Mouse (Mus musculus) forebrain, embryonic 13.5 days (tissue): Measurements from ENCODE around the gene Grm3. TPM values are rescaled to one million over a fixed set of nuclear protein-coding genes. Genes with fewer than 3 reads are reported as not detected.

Experiments
- ATAC-seq: fragments of 200-750 bp; cut with Nextera tagmentation; 2 replicates; pipeline ENCODE4 v1.8.0; 2017
- H3K27ac ChIP-seq: fragments of 300-500 bp; sonication (generic); 2 replicates; pipeline ENCODE4 v1.5.1; 2015; ENCODE audit warnings: inconsistent platforms, mild to moderate bottlenecking, moderate library complexity
- H3K27me3 ChIP-seq: fragments of 300-500 bp; sonication (generic); 2 replicates; pipeline ENCODE4 v1.6.1; 2015; ENCODE audit warnings: mild to moderate bottlenecking, inconsistent platforms
- H3K36me3 ChIP-seq: fragments of 300-500 bp; sonication (generic); 2 replicates; pipeline ENCODE4 v1.6.1; 2015; ENCODE audit warnings: mild to moderate bottlenecking, inconsistent platforms; ENCODE audit not compliant: poor library complexity, severe bottlenecking
- H3K4me1 ChIP-seq: fragments of 300-500 bp; sonication (generic); 2 replicates; pipeline ENCODE4 v1.6.1; 2015; ENCODE audit warnings: inconsistent platforms
- H3K4me2 ChIP-seq: fragments of 300-500 bp; sonication (generic); 2 replicates; pipeline ENCODE4 v1.6.1; 2015; ENCODE audit warnings: inconsistent platforms, mild to moderate bottlenecking, moderate library complexity
- H3K4me3 ChIP-seq: fragments of 300-500 bp; sonication (generic); 2 replicates; pipeline ENCODE4 v1.5.1; 2015; ENCODE audit warnings: mild to moderate bottlenecking, inconsistent platforms
- H3K9ac ChIP-seq: fragments of 300-500 bp; sonication (generic); 2 replicates; pipeline ENCODE4 v1.6.1; 2015; ENCODE audit warnings: mild to moderate bottlenecking, inconsistent platforms
- H3K9me3 ChIP-seq: fragments of 300-500 bp; sonication (generic); replicated peaks from 2 replicates; pipeline ENCODE4 v1.6.1; 2016; ENCODE audit warnings: inconsistent platforms
- WGBS: fragments of 180-500 bp; shearing (Covaris S2); methylation state at CpG from one replicate; pipeline ENCODE4 v1.1.7; 2015; 5-methylcytosine and 5-hydroxymethylcytosine counted together
- polyA plus RNA-seq: library from polyadenylated mRNA; unstranded; fragments of >200 nt; fragmentation: Nextera tagmentation; extraction: Ambion mirVana; gene quantifications from 2 replicates; pipeline ENCODE4 v1.2.1, GENCODE M21; 2015

Grm3 gene
- polyA plus RNA-seq, 1 experiment from 2014 or later, result 3.6 TPM

DNA sequence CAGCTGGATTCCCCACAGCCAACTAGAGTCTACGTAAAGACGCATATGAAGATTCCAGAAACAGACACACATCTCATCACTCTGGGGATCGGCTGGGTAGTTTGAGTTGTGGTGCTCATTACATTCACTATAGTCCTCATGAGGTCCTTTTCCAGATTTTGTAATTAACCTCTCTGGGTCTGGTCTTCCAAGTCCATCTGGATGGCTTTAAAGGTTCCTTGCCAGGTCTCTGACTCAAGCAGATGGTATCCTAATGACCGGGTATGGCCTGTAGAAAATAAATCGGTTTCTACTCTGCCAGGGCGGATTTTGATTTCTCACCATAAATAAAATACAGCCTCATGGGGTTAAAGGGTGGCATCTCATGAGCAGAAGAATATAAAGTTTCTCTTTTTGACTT, 276.0 kb downstream of the Grm3 start:
- H3K4me1 ChIP-seq, result no peaks in the 10 kb centered on the region
- H3K9ac ChIP-seq, result no peak overlapping the region
- ATAC-seq, result no peak
- 91% methylated on average over 6 of the region's 6 CpGs for WGBS
- H3K4me2 ChIP-seq, result no peak overlapping the region
- H3K9me3 ChIP-seq, result no peaks in the 10 kb centered on the region
- H3K27ac ChIP-seq, result no peak overlapping the region
- H3K27me3 ChIP-seq, result no peaks in the 10 kb centered on the region
- no peak overlapping the region for H3K4me3 ChIP-seq
- no peaks in the 10 kb centered on the region for H3K36me3 ChIP-seq

GRCm38 (mm10) chr5:9446146-9446545, 278.8 kb downstream of the Grm3 start:
- H3K4me2 ChIP-seq, result no peak overlapping the region
- H3K27me3 ChIP-seq, result no peaks in the 10 kb centered on the region
- ATAC-seq, result no peak
- H3K4me3 ChIP-seq, result no peak overlapping the region
- H3K4me1 ChIP-seq, result no peaks in the 10 kb centered on the region
- WGBS, result 22% methylated on average over 1 of the region's 1 CpGs
- no peak overlapping the region for H3K9ac ChIP-seq
- H3K9me3 ChIP-seq, result no peaks in the 10 kb centered on the region
- no peaks in the 10 kb centered on the region for H3K36me3 ChIP-seq
- no peak overlapping the region for H3K27ac ChIP-seq
